Mouse (Mus musculus) lung, embryonic 14.5 days (tissue): Measurements from ENCODE around the gene Hemgn. TPM values are rescaled to one million over a fixed set of nuclear protein-coding genes. Genes with fewer than 3 reads are reported as not detected.
A peak's percentile ranks its signal among the peaks of the same experiment; 100 is the strongest.

ENCODE experiments used
- ATAC-seq: fragments of 200-750 bp; cut with Nextera tagmentation; 2 replicates; pipeline ENCODE4 v1.8.0; 2017; ENCODE audit warnings: mild to moderate bottlenecking, moderate TSS enrichment, moderate library complexity; ENCODE audit not compliant: insufficient read depth
- DNase-seq: peaks from one replicate; pipeline ENCODE4 v3.0.0-alpha.2; 2015
- H3K27ac ChIP-seq: fragments of 300-500 bp; sonication (generic); 2 replicates; pipeline ENCODE4 v1.5.1; 2014; ENCODE audit warnings: low read depth, mild to moderate bottlenecking, moderate library complexity
- H3K27me3 ChIP-seq: fragments of 300-500 bp; sonication (generic); 2 replicates; pipeline ENCODE4 v1.6.1; 2014; ENCODE audit warnings: low read length, control low read depth; ENCODE audit not compliant: insufficient read depth
- H3K36me3 ChIP-seq: fragments of 300-500 bp; sonication (generic); 2 replicates; pipeline ENCODE4 v1.6.1; 2014; ENCODE audit warnings: control low read depth; ENCODE audit not compliant: insufficient read depth
- H3K4me1 ChIP-seq: fragments of 300-500 bp; sonication (generic); 2 replicates; pipeline ENCODE4 v1.6.1; 2014; ENCODE audit warnings: antibody characterized with exemption, control low read depth; ENCODE audit not compliant: insufficient read depth
- H3K4me2 ChIP-seq: fragments of 300-500 bp; sonication (generic); 2 replicates; pipeline ENCODE4 v1.6.1; 2014; ENCODE audit warnings: mild to moderate bottlenecking
- H3K4me3 ChIP-seq: fragments of 300-500 bp; sonication (generic); 2 replicates; pipeline ENCODE4 v1.5.1; 2014; ENCODE audit warnings: low read depth, low read length
- H3K9ac ChIP-seq: fragments of 300-500 bp; sonication (generic); 2 replicates; pipeline ENCODE4 v1.6.1; 2014
- H3K9me3 ChIP-seq: fragments of 300-500 bp; sonication (generic); 2 replicates; pipeline ENCODE4 v1.6.1; 2016; ENCODE audit warnings: low read depth, low read length, control low read depth
- CTCF ChIP-seq: IDR thresholded peaks from 2 replicates; pipeline ENCODE4 v1.5.1; 2016; ENCODE audit warnings: antibody characterized with exemption, low read depth
- WGBS: fragments of 180-500 bp; shearing (Covaris S2); extraction: QIAGEN DNeasy Blood & Tissue Kit; methylation state at CpG from one replicate; pipeline ENCODE4 v1.1.7; 2014; 5-methylcytosine and 5-hydroxymethylcytosine counted together
- polyA plus RNA-seq: library from polyadenylated mRNA; unstranded; fragments of >200 nt; fragmentation: Nextera tagmentation; extraction: Ambion mirVana; gene quantifications from 2 replicates; pipeline ENCODE4 v1.2.1, GENCODE M21; 2014

Gene Hemgn
- polyA plus RNA-seq, 1 experiment from 2014 or later = 0.74 TPM

GRCm38 (mm10) chr4:46445237-46445945 is 32.1 kb upstream of the Hemgn start:
- ATAC-seq = no peak
- no peak overlapping the region for H3K4me2 ChIP-seq
- H3K27ac ChIP-seq = no peak overlapping the region
- no peaks in the 10 kb centered on the region for H3K4me1 ChIP-seq
- TF ChIP-seq CTCF = no peak
- H3K36me3 ChIP-seq = no peaks in the 10 kb centered on the region
- H3K4me3 ChIP-seq = no peak overlapping the region
- DNase-seq = no peak
- H3K9me3 ChIP-seq = no peaks in the 10 kb centered on the region
- no peaks in the 10 kb centered on the region for H3K27me3 ChIP-seq
- 30% methylated on average over 9 of the region's 9 CpGs for WGBS
- no peak overlapping the region for H3K9ac ChIP-seq

GRCm38 (mm10) chr4:46442501-46442900 is 29.2 kb upstream of the Hemgn start:
- Histone ChIP-seq H3K9me3 (no peaks in the 10 kb centered on the region), H3K4me1 (no peaks in the 10 kb centered on the region), H3K4me2 (no peak overlapping the region), H3K9ac (no peak overlapping the region), H3K27ac (no peak overlapping the region), H3K4me3 (no peak overlapping the region), H3K27me3 (no peaks in the 10 kb centered on the region), H3K36me3 (no peaks in the 10 kb centered on the region)
- DNase-seq (no peak), ATAC-seq (no peak)
- 71% methylated on average over 4 of the region's 4 CpGs for WGBS
- no peak for TF ChIP-seq CTCF

- Histone ChIP-seq H3K36me3 (no peaks in the 10 kb centered on the region), H3K4me3 (no peak overlapping the region), H3K4me1 (no peaks in the 10 kb centered on the region), H3K9ac (no peak overlapping the region), H3K27ac (no peak overlapping the region), H3K27me3 (no peaks in the 10 kb centered on the region), H3K9me3 (no peaks in the 10 kb centered on the region), H3K4me2 (no peak overlapping the region)
- TF ChIP-seq CTCF = no peak
- DNase-seq (no peak), ATAC-seq (no peak; the same call in 1 of the 2 replicates)
- WGBS = 63% methylated on average over 12 of the region's 12 CpGs
Measured at GRCm38 (mm10) chr4:46432339-46433036, 19.2 kb upstream of the Hemgn start.

DNA sequence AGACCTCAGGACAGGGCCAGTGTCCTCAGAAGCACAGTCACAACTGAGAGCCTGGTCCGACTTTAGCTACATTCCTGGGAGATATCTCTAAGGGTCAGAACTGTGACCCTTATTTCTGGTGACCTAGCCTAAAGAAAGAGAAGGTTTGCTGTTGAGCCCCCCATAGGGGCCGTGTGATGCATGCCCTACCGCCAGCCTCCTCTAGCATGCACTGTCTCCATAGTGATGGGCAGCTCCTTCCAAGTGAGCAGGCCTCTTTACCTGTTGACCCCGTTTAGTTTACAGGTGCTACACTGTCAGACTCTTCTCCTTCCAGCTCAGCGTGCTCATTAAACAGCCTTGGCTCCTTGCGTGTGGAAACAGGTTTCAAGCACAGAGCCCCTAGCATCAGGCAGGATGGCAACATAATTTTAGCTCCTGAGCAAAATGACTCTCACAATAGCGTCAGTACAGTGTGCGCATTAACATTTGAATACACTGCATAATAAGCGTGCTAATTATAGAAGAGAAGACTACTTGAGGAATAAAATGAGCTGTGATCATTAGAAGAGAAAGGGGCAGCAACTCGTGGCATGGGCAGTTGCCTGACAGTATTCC is 15.7 kb upstream of the Hemgn start:
- Histone ChIP-seq H3K4me3 (no peak overlapping the region), H3K4me1 (no peaks in the 10 kb centered on the region), H3K4me2 (no peak overlapping the region), H3K36me3 (no peaks in the 10 kb centered on the region), H3K9ac (no peak overlapping the region), H3K27ac (no peak overlapping the region), H3K27me3 (no peaks in the 10 kb centered on the region), H3K9me3 (no peaks in the 10 kb centered on the region)
- ATAC-seq (no peak), DNase-seq (no peak)
- WGBS = 58% methylated on average over 10 of the region's 10 CpGs
- TF ChIP-seq CTCF = no peak

GRCm38 (mm10) chr4:46422625-46423024 is 9.3 kb upstream of the Hemgn start:
- ATAC-seq (no peak), DNase-seq (no peak)
- no peak overlapping the region for H3K9ac ChIP-seq
- H3K4me3 ChIP-seq = no peak overlapping the region
- H3K36me3 ChIP-seq = no peaks in the 10 kb centered on the region
- H3K4me2 ChIP-seq = no peak overlapping the region
- H3K9me3 ChIP-seq = no peaks in the 10 kb centered on the region
- no peak for TF ChIP-seq CTCF
- H3K27me3 ChIP-seq = no peaks in the 10 kb centered on the region
- no peaks in the 10 kb centered on the region for H3K4me1 ChIP-seq
- no peak overlapping the region for H3K27ac ChIP-seq
- WGBS = 62% methylated on average over 8 of the region's 8 CpGs

GRCm38 (mm10) chr4:46418851-46419250 is 5.5 kb upstream of the Hemgn start:
- TF ChIP-seq CTCF = no peak
- H3K9me3 ChIP-seq = no peaks in the 10 kb centered on the region
- no peaks in the 10 kb centered on the region for H3K36me3 ChIP-seq
- H3K4me1 ChIP-seq = no peaks in the 10 kb centered on the region
- H3K27ac ChIP-seq = no peak overlapping the region
- no peak overlapping the region for H3K4me3 ChIP-seq
- 69% methylated on average over 9 of the region's 9 CpGs for WGBS
- H3K27me3 ChIP-seq = no peaks in the 10 kb centered on the region
- DNase-seq (no peak), ATAC-seq (no peak)
- H3K4me2 ChIP-seq = no peak overlapping the region
- H3K9ac ChIP-seq = no peak overlapping the region

GRCm38 (mm10) chr4:46417491-46417890 is 4.2 kb upstream of the Hemgn start:
- WGBS = 53% methylated on average over 3 of the region's 3 CpGs
- no peaks in the 10 kb centered on the region for H3K4me1 ChIP-seq
- H3K9ac ChIP-seq = no peak overlapping the region
- no peak overlapping the region for H3K27ac ChIP-seq
- DNase-seq (peak; percentile 19), ATAC-seq (peak; percentile 73; the same call in 1 of the 2 replicates)
- no peaks in the 10 kb centered on the region for H3K9me3 ChIP-seq
- no peaks in the 10 kb centered on the region for H3K36me3 ChIP-seq
- no peak overlapping the region for H3K4me3 ChIP-seq
- peak; percentile 56 for TF ChIP-seq CTCF
- no peaks in the 10 kb centered on the region for H3K27me3 ChIP-seq
- H3K4me2 ChIP-seq = no peak overlapping the region
